Mouse (Mus musculus): ENCODE data around the gene Gm6588. TPM values are rescaled to one million over a fixed set of nuclear protein-coding genes. Genes with fewer than 3 reads are reported as not detected.

The Gm6588 gene
- polyA plus RNA-seq, 1 experiment from 2014 or later = 0.37 TPM

- WGBS = 16% methylated on average over 19 of the region's 19 CpGs
- no peaks in the 10 kb centered on the region for H3K36me3 ChIP-seq
- peak overlapping the region; percentile 41 for H3K4me2 ChIP-seq (replicated peaks)
- 0 out of 2 replicates have a peak overlapping the region, but pooled peaks have one; percentile 18 for H3K9ac ChIP-seq
- no peak overlapping the region for H3K4me3 ChIP-seq
- ATAC-seq (ENCODE audit: low FRiP score) = peak; percentile 47; the same call in 1 of the 2 replicates
- H3K27ac ChIP-seq = no peak overlapping the region
- H3K9me3 ChIP-seq (replicated peaks) = no peaks in the 10 kb centered on the region
- H3K4me1 ChIP-seq = peaks cover 9% of the 10 kb centered on the region
- H3K27me3 ChIP-seq = peaks cover 44% of the 10 kb centered on the region
Measured at GRCm38 (mm10) chr5:112428944-112429343, 20.3 kb upstream of the Gm6588 start.

DNA sequence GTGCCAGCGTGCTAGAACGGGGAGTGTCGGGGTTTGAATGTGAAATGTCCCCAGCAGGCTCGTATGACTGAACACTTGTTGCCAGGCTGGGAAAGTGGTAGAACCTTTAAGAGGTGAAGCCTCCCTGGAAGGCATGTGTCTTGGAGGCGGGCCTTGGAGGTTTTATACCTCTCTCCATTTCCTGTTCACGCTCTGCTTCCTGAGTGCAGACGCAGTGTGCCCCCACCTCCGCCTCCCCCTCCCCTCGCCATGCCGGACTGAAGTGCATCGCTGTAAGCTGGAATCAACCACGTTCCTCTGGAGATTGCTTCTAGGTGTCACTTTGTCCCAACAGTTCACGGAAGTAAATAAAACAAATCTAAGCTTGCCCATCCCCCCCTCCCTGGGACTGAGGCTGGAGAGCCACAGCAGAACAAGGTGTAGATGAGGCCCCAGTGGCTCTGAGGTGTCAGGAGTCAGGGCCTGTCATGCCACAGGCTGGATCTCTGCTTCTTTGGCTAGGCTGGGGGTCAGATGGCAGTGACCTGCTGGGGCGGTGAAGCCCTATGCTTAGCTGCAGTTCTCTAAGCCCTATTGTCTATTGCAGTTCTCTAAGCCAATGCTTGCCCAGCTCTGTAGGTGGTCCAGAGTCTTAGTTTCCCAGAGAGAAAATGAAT, 18.0 kb upstream of the Gm6588 start:
- Histone ChIP-seq H3K4me1 (peaks cover 9% of the 10 kb centered on the region), H3K27ac (no peak overlapping the region), H3K4me2 (replicated peaks) (0 out of 2 replicates have a peak overlapping the region, but pooled peaks have one; percentile 11), H3K27me3 (peaks cover 38% of the 10 kb centered on the region), H3K9me3 (replicated peaks) (no peaks in the 10 kb centered on the region), H3K36me3 (no peaks in the 10 kb centered on the region), H3K4me3 (no peak overlapping the region), H3K9ac (no peak overlapping the region)
- 30% methylated on average over 14 of the region's 14 CpGs for WGBS
- no peak for ATAC-seq (ENCODE audit: low FRiP score)

DNA sequence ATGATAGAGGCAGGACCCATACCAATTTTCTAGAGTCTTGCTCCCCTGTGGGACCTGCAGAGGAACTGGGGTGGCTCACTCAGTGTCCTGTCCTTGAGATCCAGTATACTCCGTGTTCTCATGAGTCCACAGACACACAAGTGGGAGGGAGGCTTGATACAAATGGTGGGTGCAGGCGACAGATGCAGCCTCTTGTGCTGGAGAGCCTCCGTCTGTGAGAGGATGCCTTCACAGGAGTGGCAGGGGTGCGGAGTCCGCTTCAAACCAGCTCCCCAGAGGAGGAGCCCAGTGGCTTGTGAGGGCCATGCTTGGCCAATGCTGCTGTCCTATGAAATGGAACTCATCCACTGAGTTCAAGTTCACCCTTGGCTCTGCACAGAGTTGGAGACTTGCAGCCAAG, 17.2 kb upstream of the Gm6588 start:
- Histone ChIP-seq H3K36me3 (no peaks in the 10 kb centered on the region), H3K27me3 (peaks cover 38% of the 10 kb centered on the region), H3K9me3 (replicated peaks) (no peaks in the 10 kb centered on the region), H3K4me2 (replicated peaks) (no peak overlapping the region), H3K27ac (no peak overlapping the region), H3K4me1 (peaks cover 9% of the 10 kb centered on the region), H3K9ac (no peak overlapping the region), H3K4me3 (no peak overlapping the region)
- WGBS = 61% methylated on average over 5 of the region's 5 CpGs
- no peak for ATAC-seq (ENCODE audit: low FRiP score)

GRCm38 (mm10) chr5:112433004-112433403, 16.2 kb upstream of the Gm6588 start:
- 4% methylated on average over 8 of the region's 8 CpGs for WGBS
- no peak overlapping the region for H3K27ac ChIP-seq
- no peak for ATAC-seq (ENCODE audit: low FRiP score)
- H3K9me3 ChIP-seq (replicated peaks) = no peaks in the 10 kb centered on the region
- peaks cover 9% of the 10 kb centered on the region for H3K4me1 ChIP-seq
- no peak overlapping the region for H3K4me3 ChIP-seq
- H3K27me3 ChIP-seq = peaks cover 36% of the 10 kb centered on the region
- no peaks in the 10 kb centered on the region for H3K36me3 ChIP-seq
- no peak overlapping the region for H3K4me2 ChIP-seq (replicated peaks)
- H3K9ac ChIP-seq = no peak overlapping the region

DNA sequence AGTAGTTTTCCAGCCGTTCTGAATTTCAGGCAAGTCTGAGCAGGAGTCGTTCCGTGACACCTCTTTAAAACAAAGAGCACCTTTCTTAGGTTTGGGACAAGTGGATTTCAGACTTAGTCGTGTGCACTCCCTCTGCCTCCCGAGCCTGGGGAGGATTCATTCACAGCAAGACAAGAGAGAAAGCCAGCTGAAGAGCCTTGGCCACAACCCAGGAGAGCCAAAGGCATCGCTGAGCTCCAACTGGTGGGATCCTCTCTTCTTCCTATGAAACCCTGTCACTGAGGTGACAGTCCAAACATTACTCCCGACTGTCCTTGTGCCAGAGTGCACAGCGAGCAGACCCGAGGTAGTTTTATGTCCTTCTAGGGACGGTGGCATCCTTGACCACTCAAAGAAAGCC, 10.7 kb upstream of the Gm6588 start:
- no peaks in the 10 kb centered on the region for H3K4me1 ChIP-seq
- H3K27ac ChIP-seq = no peak overlapping the region
- no peaks in the 10 kb centered on the region for H3K9me3 ChIP-seq (replicated peaks)
- H3K4me2 ChIP-seq (replicated peaks) = no peak overlapping the region
- H3K9ac ChIP-seq = no peak overlapping the region
- peaks cover 12% of the 10 kb centered on the region for H3K27me3 ChIP-seq
- WGBS = 64% methylated on average over 10 of the region's 10 CpGs
- H3K4me3 ChIP-seq = no peak overlapping the region
- H3K36me3 ChIP-seq = 0 out of 2 replicates have a peak, but pooled peaks cover 3% of the 10 kb centered on the region
- no peak for ATAC-seq (ENCODE audit: low FRiP score)

DNA sequence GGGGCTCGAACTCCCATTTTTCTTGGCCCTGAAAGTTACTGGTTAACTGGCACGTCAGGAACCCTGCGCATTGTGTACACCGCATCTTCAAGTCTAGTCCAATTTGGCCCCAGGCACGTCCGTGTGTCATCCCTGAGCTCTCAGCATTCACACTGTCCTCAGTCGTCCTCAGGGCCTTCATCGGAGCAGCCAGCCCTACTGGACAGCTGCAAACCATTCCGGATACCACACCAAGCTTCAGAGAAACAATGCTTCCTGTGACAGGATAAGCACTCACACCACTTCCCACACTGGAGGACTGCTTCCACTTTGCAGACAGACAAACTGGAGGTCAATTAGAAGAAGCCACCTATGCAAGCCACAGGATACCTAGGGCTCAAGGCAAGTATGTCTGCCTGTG, 3.9 kb downstream of the Gm6588 start:
- no peaks in the 10 kb centered on the region for H3K9me3 ChIP-seq (replicated peaks)
- H3K4me2 ChIP-seq (replicated peaks) = no peak overlapping the region
- WGBS = 68% methylated on average over 9 of the region's 9 CpGs
- no peaks in the 10 kb centered on the region for H3K4me1 ChIP-seq
- no peak for ATAC-seq (ENCODE audit: low FRiP score)
- no peak overlapping the region for H3K4me3 ChIP-seq
- H3K9ac ChIP-seq = no peak overlapping the region
- H3K36me3 ChIP-seq = no peaks in the 10 kb centered on the region
- no peak overlapping the region for H3K27ac ChIP-seq
- H3K27me3 ChIP-seq = peaks cover 9% of the 10 kb centered on the region; the same call in 1 of the 2 replicates

DNA sequence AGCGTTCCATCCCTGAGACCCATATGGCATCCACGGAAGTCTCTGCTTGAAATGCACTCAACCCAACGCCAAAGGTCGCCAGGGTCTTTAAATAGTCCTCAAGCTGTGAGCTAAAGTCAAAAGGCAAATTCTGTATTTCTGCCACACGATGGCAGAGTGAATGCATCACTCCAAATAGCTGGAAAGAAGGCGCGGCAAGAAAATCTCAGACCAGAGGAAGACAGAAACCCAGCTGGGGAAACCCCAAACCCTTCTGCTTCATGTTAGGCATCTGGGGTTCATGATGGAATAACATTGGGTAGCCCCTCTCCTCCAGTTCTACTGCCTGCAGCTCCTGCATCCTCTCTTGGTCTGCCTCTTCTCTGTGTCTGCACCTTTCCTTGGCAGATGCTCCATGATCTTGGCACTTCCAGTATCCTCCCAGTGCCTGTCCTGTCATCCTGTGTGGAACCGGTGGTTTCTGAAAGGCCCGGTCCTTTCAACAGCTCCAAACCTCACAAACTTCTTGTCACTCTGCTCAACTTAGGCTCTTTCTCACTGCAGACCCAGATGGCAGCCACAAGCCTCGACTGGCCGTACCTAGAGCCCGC, 5.8 kb downstream of the Gm6588 start:
- Histone ChIP-seq H3K27me3 (no peaks in the 10 kb centered on the region; the same call in 1 of the 2 replicates), H3K27ac (no peak overlapping the region), H3K9me3 (replicated peaks) (no peaks in the 10 kb centered on the region), H3K4me1 (0 out of 2 replicates have a peak, but pooled peaks cover 7% of the 10 kb centered on the region), H3K4me3 (no peak overlapping the region), H3K4me2 (replicated peaks) (no peak overlapping the region), H3K9ac (no peak overlapping the region), H3K36me3 (no peaks in the 10 kb centered on the region)
- WGBS = 64% methylated on average over 12 of the region's 12 CpGs
- ATAC-seq (ENCODE audit: low FRiP score) = no peak

GRCm38 (mm10) chr5:112459903-112460302, 10.7 kb downstream of the Gm6588 start:
- Histone ChIP-seq H3K4me1 (0 out of 2 replicates have a peak, but pooled peaks cover 8% of the 10 kb centered on the region), H3K9ac (no peak overlapping the region), H3K9me3 (replicated peaks) (no peaks in the 10 kb centered on the region), H3K4me3 (no peak overlapping the region), H3K27ac (no peak overlapping the region), H3K36me3 (no peaks in the 10 kb centered on the region), H3K4me2 (replicated peaks) (no peak overlapping the region), H3K27me3 (peaks cover 6% of the 10 kb centered on the region)
- WGBS = 55% methylated on average over 3 of the region's 3 CpGs
- ATAC-seq (ENCODE audit: low FRiP score) = no peak

DNA sequence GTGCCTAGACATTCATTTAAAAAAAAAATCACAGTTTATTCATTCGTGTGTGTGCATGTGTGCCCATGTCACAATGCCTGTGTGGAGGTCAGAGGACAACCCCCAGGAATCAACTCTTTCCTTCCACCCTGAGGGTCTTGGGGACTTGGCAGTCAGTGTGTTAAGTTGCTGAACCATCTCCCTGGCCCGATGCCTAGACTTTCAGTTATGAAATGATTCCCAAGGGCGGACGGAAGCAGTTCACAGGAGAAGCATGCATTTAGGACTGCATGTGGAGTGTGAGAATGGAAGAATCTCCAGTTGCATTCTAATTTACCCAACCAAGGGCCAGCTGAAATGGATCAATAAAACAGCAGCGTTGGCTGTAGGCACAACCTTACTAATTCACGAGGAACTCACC, 17.1 kb downstream of the Gm6588 start:
- Histone ChIP-seq H3K9me3 (replicated peaks) (no peaks in the 10 kb centered on the region), H3K27ac (no peak overlapping the region), H3K36me3 (peaks cover 3% of the 10 kb centered on the region; the same call in 1 of the 2 replicates), H3K27me3 (peaks cover under 1% of the 10 kb centered on the region), H3K9ac (no peak overlapping the region), H3K4me2 (replicated peaks) (no peak overlapping the region), H3K4me3 (no peak overlapping the region), H3K4me1 (peaks cover 7% of the 10 kb centered on the region; the same call in 1 of the 2 replicates)
- ATAC-seq (ENCODE audit: low FRiP score) = no peak
- WGBS = 51% methylated on average over 6 of the region's 6 CpGs

DNA sequence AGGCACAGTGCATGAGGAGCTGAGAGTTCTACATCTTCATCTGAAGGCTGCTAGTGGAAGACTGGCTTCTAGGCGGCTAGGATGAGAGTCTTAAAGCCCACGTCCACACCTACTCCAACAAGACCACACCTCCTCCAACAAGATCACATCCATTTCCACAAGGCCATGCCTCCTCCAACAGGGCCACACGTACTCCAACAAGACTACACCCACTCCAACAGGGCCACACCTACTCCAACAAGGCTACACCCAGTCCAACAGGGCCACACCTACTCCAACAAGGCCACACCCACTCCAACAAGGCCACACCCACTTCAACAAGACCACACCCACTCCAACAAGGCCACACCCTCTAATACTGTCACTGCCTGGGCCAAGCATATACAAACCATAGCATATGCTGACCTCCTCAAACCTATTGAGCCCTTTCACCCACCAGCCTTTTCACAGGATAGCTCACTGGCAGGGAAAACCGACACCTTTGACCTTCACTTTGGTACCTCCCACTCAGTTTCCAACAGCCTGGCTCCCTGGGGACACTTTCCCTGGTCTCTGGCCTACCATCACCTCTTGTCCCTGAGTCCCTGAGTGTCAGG, 19.9 kb downstream of the Gm6588 start:
- Histone ChIP-seq H3K4me3 (no peak overlapping the region), H3K27ac (no peak overlapping the region), H3K9ac (no peak overlapping the region), H3K9me3 (replicated peaks) (no peaks in the 10 kb centered on the region), H3K36me3 (peaks cover 3% of the 10 kb centered on the region; the same call in 1 of the 2 replicates), H3K4me1 (peaks cover 15% of the 10 kb centered on the region), H3K4me2 (replicated peaks) (no peak overlapping the region), H3K27me3 (peaks cover 6% of the 10 kb centered on the region; the same call in 1 of the 2 replicates)
- ATAC-seq (ENCODE audit: low FRiP score) = no peak
- 83% methylated on average over 4 of the region's 4 CpGs for WGBS

GRCm38 (mm10) chr5:112470144-112470543, 20.9 kb downstream of the Gm6588 start:
- no peak for ATAC-seq (ENCODE audit: low FRiP score)
- WGBS = 74% methylated on average over 6 of the region's 6 CpGs
- H3K9ac ChIP-seq = no peak overlapping the region
- peaks cover 3% of the 10 kb centered on the region; the same call in 1 of the 2 replicates for H3K36me3 ChIP-seq
- peaks cover 15% of the 10 kb centered on the region for H3K4me1 ChIP-seq
- no peaks in the 10 kb centered on the region for H3K9me3 ChIP-seq (replicated peaks)
- no peak overlapping the region for H3K4me2 ChIP-seq (replicated peaks)
- no peak overlapping the region for H3K4me3 ChIP-seq
- H3K27me3 ChIP-seq = peaks cover 9% of the 10 kb centered on the region
- no peak overlapping the region for H3K27ac ChIP-seq

- H3K4me1 ChIP-seq = peaks cover 27% of the 10 kb centered on the region
- H3K4me3 ChIP-seq = no peak overlapping the region
- no peaks in the 10 kb centered on the region for H3K36me3 ChIP-seq
- peaks cover 10% of the 10 kb centered on the region for H3K27me3 ChIP-seq
- no peak overlapping the region for H3K4me2 ChIP-seq (replicated peaks)
- ATAC-seq (ENCODE audit: low FRiP score) = no peak
- H3K27ac ChIP-seq = no peak overlapping the region
- H3K9me3 ChIP-seq (replicated peaks) = no peaks in the 10 kb centered on the region
- H3K9ac ChIP-seq = no peak overlapping the region
- 31% methylated on average over 6 of the region's 6 CpGs for WGBS
Measured at GRCm38 (mm10) chr5:112473453-112473852, 24.2 kb downstream of the Gm6588 start.

Data from hindbrain, embryonic 12.5 days (tissue).